Comparison of ENCODE assay signal across 21 mouse cellular contexts in the genomic region with DNA sequence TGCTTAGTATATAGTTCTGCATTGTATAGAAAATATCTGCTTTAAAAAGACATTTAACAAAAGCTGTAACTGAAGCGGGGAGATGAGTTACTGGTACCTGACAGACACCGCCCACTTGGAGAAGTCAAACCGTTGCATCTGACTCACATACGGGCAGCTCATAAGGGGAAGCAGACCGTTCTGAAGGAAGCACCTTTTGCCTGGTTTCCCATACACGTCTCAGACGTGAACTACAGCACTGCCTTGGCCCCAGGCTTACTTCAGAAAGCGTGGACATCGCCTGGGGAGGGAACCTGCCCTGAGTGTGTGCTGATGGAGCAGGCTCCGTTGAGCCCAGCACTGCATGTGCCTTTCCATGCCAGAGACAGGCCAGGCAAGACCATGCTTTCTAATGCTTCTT. TPM values are rescaled to one million over a fixed set of nuclear protein-coding genes. Genes with fewer than 3 reads are reported as not detected.
DNase-seq lines count a peak whose midpoint lies in the region; ATAC-seq lines count a peak whose summit lies in the region.
"Had no signal": no experiment of that assay in that cellular context is flagged by ENCODE, and none has a peak within 500 bp of the region (broad histone marks: within the 10 kb centered on the region; RNA-seq: fewer than 3 reads in every experiment).

No protein-coding gene starts in this region.

- DNase-seq in A20 (ENCODE audit: low read depth, low spot score) = peak; percentile 5
- no peak for DNase-seq in adrenal gland, postnatal 36 days
- DNase-seq in cerebellum, adult 11-12 months = no peak
- no peak for DNase-seq in urinary bladder, postnatal 25 days (ENCODE audit: low spot score)
- DNase-seq: adrenal gland, postnatal 10 days; B cell, adult 2 months; cerebellum, adult 18-20 months; cerebellum, adult 9-10 months; cerebellum, postnatal 14 days; gastrocnemius, adult 2 months; gastrocnemius, postnatal 25 days; heart, adult 2 months; heart, postnatal 14 days; heart, postnatal 4 days; kidney, adult 11 months had no signal

- ATAC-seq in common myeloid progenitor, adult 5-6 weeks (replicated peaks; ENCODE audit: low read depth, poor library complexity, severe bottlenecking) = peak; percentile 54
- peak; percentile 78 to 86 for ATAC-seq in hematopoietic stem cell, adult 5-6 weeks (replicated peaks in 1 of 2; ENCODE audit: insufficient read depth in 1 of 2, low FRiP score in 2 of 2, low TSS enrichment in 1 of 2, low read depth in 1 of 2, poor library complexity in 2 of 2, severe bottlenecking in 2 of 2)
- ATAC-seq: forebrain, embryonic 13.5 days; forebrain, embryonic 16.5 days; intestine, embryonic 15.5 days; Patski had no signal

RNA-seq across cellular contexts. Expression of gene Actr10, which starts 52.1 kb away (rescaled TPM):
- 50.3 and 60.0 TPM in 2 replicates for total RNA-seq in common myeloid progenitor, adult 5-6 weeks (2017)
- total RNA-seq in hematopoietic stem cell, adult 5-6 weeks (2017) = 43.8 and 75.4 TPM in 2 replicates
- total RNA-seq in adrenal gland, postnatal 36 days (2021) = 100 to 1,000 TPM; 205 to 206 TPM
